Mouse (Mus musculus) right cerebral cortex, postnatal 14 days (tissue): ENCODE measurements at regions not wholly inside any gene's neighbourhood (a gene's known extent, or its start where the extent isn't known, plus 50 kb on each side); places are given as distances from the start of the nearest gene placed in this dataset.

Experiments used
- DNase-seq: peaks from one replicate; pipeline ENCODE4 v3.0.0; 2022

DNA sequence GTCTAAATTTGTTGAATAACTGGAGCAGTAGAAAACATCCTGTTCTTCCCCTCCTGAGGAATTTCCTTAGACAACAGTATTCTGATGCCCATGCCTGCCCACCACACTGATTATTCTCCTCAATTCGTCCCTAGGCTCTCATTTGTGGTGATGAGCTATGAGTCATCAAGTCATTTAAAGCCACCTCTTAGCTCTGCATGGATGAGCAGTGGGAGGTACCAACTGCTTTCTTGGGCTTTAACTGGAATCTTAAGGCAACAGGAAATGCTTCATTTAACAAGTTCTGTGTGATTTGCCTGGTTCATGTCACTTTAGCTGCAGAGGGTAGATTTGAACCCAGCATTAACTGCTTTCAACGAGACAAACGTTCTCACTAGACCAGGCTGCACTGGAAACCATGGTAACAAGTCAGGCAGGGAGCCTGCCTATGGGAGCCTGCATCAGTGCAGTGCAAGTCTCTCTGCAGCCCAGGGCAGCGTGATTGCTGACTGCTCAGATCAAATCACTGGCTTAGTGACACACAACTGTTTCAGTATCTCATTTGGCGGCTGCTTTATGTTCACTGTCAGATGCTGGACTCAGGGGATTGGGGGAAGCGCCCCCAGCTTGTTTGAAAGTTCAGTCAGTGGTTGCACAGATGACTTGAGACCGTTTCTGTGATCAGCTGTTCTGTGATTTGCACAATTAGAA, 273.5 kb upstream of the Tle4 start:
- no peak for DNase-seq

GRCm38 (mm10) chr19:14862654-14863468, 265.0 kb upstream of the Tle4 start:
- no peak for DNase-seq

- no peak for DNase-seq
Observed at GRCm38 (mm10) chr19:14855036-14855435, 257.2 kb upstream of the Tle4 start.

DNA sequence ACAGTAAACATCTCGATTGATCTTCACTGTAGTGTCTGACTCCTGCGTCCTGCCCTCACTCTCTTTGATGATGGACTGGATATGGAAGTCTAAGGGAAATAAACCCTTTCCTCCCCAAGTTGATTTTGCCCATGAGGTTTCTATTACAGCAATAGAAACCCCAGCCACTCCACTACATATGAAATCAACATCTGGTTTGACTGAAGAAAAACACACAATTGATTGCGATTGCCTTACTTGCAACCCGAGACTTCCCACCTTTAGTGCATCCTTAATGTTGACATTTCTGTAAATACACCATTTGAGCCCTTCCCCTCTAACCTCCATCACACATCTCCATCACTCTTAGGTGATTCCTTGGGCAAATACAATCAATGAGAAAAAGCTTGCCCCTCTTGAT, 255.6 kb upstream of the Tle4 start:
- no peak for DNase-seq

- DNase-seq: no peak
Observed at GRCm38 (mm10) chr19:14849561-14849960, 251.7 kb upstream of the Tle4 start.

DNA sequence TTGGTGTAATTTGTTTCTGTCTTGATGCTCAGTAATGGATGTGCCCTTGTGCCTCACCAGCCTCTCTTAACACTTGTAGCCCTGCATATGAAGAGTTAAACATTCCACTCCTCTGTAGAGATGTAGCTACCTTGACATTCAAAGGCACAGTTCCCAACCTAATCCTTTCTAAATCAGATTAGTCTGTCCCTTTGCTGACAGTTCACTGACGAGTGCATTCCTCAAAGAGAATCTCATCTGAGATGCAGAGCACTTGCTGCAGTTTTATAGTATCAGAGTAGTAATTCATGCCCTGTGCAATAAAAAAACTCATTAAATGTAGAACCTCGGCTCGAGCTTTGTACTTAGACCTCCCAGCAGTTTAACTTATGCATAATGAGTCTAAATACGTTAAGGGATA, 249.3 kb upstream of the Tle4 start:
- DNase-seq: no peak

DNA sequence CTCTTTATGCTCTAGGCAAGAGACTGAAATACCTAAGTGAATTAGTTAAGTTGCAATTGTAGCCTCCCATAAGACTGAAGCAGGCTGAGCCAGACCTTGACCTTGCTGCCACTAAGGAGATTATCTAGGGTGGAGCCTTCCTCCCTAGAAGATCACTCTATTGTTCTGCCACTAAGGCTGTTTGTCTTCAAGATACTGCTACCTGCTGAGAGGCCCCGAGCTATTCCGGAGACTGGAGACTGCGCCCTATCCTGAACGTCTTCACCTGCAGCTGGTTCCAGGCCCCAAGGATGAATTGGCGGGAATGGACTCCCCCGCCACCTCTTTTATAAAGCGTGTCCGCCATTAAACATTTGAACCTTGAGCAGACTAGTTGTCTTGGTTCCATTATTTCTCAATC, 237.8 kb upstream of the Tle4 start:
- no peak for DNase-seq

GRCm38 (mm10) chr19:14816354-14816753, 218.5 kb upstream of the Tle4 start:
- no peak for DNase-seq

DNA sequence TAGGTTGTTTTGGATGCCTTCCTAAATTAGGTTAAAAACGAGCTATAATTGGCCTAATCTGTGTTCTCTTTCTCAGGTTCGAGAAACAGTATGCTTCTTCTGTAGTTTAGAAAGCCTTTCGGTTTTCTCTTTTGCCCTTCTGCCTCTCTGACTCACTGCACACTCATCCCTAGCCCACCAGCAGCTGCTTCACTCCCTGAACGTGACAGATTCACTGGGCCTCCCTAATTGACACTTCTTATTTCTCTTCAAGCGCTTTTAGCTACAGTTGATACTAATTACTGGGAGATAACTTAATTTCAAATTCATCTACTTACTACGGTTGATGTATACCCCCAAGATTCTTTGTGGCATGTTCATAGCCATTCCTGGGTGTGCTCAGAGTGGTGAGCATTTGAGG, 208.9 kb upstream of the Tle4 start:
- no peak for DNase-seq

DNA sequence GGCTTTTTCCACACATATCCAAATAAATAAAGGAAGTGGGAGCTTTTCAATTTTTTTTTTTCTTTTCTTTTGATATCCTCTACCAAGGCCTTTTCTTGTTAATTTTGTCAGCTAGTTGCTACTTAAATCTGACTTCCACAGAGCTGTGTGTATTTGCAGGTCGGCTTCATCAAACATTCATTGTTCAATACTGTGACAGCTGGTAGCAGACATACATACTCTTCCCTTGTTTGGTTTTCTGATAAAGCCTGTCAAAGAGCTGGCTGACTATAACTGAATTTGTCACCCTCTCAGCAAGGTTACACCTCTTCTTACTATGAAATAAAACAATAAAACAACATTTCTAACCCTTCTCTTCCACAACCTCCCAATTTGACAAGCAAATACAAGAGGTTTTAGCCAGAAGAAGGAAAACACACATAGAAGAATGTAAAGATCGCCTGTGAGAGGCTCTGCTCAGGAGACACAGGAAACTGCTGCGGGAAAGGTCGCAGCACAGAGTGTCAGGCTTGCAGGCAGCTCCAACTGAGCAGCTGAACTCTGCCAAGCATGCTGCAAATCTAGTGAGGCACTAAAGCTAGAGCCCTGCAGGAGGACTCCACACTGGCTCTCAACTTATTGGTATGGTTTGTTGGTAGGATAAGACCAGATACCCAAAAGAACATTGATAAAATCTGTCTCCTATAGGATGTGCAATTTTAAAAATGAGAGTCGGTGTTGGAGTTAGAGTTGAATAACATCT, 205.2 kb upstream of the Tle4 start:
- DNase-seq: no peak

- DNase-seq: no peak
Observed at GRCm38 (mm10) chr19:14801669-14802068, 203.8 kb upstream of the Tle4 start.

- DNase-seq: no peak
Observed at GRCm38 (mm10) chr19:14799002-14799401, 201.2 kb upstream of the Tle4 start.

DNA sequence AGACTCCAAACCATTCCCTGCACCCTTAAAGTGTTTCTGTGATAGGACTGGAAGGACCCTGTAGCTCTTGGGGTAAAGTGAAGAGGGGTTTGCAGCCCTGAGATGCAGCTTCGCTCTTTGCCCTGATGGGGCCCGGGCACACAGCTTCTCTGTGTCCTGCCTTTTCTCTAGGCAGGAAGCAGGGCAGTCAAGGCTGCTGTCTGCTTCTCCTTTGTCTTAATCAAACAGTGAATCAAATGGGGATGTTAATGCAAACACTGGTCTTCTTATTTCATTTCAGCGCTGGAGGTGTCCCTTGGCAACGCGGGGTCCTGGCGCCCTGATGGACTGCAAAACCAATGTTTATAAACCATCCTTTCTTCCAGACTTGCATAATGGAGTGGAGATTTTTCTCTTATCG, 200.6 kb upstream of the Tle4 start:
- no peak for DNase-seq

- no peak for DNase-seq
Observed at GRCm38 (mm10) chr19:14795910-14796309, 198.1 kb upstream of the Tle4 start.

GRCm38 (mm10) chr19:14789992-14790391, 192.1 kb upstream of the Tle4 start:
- DNase-seq: no peak

- DNase-seq: no peak
Observed at GRCm38 (mm10) chr19:14788630-14789029, 190.8 kb upstream of the Tle4 start.

GRCm38 (mm10) chr19:14786868-14787267, 189.0 kb upstream of the Tle4 start:
- DNase-seq: no peak

GRCm38 (mm10) chr19:14785661-14786060, 187.8 kb upstream of the Tle4 start:
- DNase-seq: no peak

- no peak for DNase-seq
Observed at GRCm38 (mm10) chr19:14777709-14778108, 179.9 kb upstream of the Tle4 start.

GRCm38 (mm10) chr19:14777198-14777597, 179.3 kb upstream of the Tle4 start:
- no peak for DNase-seq

GRCm38 (mm10) chr19:14776791-14777190, 178.9 kb upstream of the Tle4 start:
- no peak for DNase-seq

GRCm38 (mm10) chr19:14772794-14773193, 174.9 kb upstream of the Tle4 start:
- DNase-seq: no peak

GRCm38 (mm10) chr19:14752646-14753045, 154.8 kb upstream of the Tle4 start:
- no peak for DNase-seq

GRCm38 (mm10) chr19:14742361-14742760, 144.5 kb upstream of the Tle4 start:
- DNase-seq: no peak
